Mouse (Mus musculus) lung, embryonic 14.5 days (tissue): ENCODE results near the gene Crk. TPM values are rescaled to one million over a fixed set of nuclear protein-coding genes. Genes with fewer than 3 reads are reported as not detected.

Source experiments
- ATAC-seq: fragments of 200-750 bp; cut with Nextera tagmentation; 2 replicates; pipeline ENCODE4 v1.8.0; 2017; ENCODE audit warnings: mild to moderate bottlenecking, moderate TSS enrichment, moderate library complexity; ENCODE audit not compliant: insufficient read depth
- DNase-seq: peaks from one replicate; pipeline ENCODE4 v3.0.0-alpha.2; 2015
- H3K27ac ChIP-seq: fragments of 300-500 bp; sonication (generic); 2 replicates; pipeline ENCODE4 v1.5.1; 2014; ENCODE audit warnings: low read depth, mild to moderate bottlenecking, moderate library complexity
- H3K27me3 ChIP-seq: fragments of 300-500 bp; sonication (generic); 2 replicates; pipeline ENCODE4 v1.6.1; 2014; ENCODE audit warnings: low read length, control low read depth; ENCODE audit not compliant: insufficient read depth
- H3K36me3 ChIP-seq: fragments of 300-500 bp; sonication (generic); 2 replicates; pipeline ENCODE4 v1.6.1; 2014; ENCODE audit warnings: control low read depth; ENCODE audit not compliant: insufficient read depth
- H3K4me1 ChIP-seq: fragments of 300-500 bp; sonication (generic); 2 replicates; pipeline ENCODE4 v1.6.1; 2014; ENCODE audit warnings: antibody characterized with exemption, control low read depth; ENCODE audit not compliant: insufficient read depth
- H3K4me2 ChIP-seq: fragments of 300-500 bp; sonication (generic); 2 replicates; pipeline ENCODE4 v1.6.1; 2014; ENCODE audit warnings: mild to moderate bottlenecking
- H3K4me3 ChIP-seq: fragments of 300-500 bp; sonication (generic); 2 replicates; pipeline ENCODE4 v1.5.1; 2014; ENCODE audit warnings: low read depth, low read length
- H3K9ac ChIP-seq: fragments of 300-500 bp; sonication (generic); 2 replicates; pipeline ENCODE4 v1.6.1; 2014
- H3K9me3 ChIP-seq: fragments of 300-500 bp; sonication (generic); 2 replicates; pipeline ENCODE4 v1.6.1; 2016; ENCODE audit warnings: low read depth, low read length, control low read depth
- CTCF ChIP-seq: IDR thresholded peaks from 2 replicates; pipeline ENCODE4 v1.5.1; 2016; ENCODE audit warnings: antibody characterized with exemption, low read depth
- WGBS: fragments of 180-500 bp; shearing (Covaris S2); extraction: QIAGEN DNeasy Blood & Tissue Kit; methylation state at CpG from one replicate; pipeline ENCODE4 v1.1.7; 2014; 5-methylcytosine and 5-hydroxymethylcytosine counted together
- polyA plus RNA-seq: library from polyadenylated mRNA; unstranded; fragments of >200 nt; fragmentation: Nextera tagmentation; extraction: Ambion mirVana; gene quantifications from 2 replicates; pipeline ENCODE4 v1.2.1, GENCODE M21; 2014

Gene Crk
- polyA plus RNA-seq, 1 experiment from 2014 or later, result 116 TPM

GRCm38 (mm10) chr11:75656621-75657590 lies 22.2 kb upstream of the Crk start:
- H3K9me3 ChIP-seq, result no peaks in the 10 kb centered on the region
- peaks cover 34% of the 10 kb centered on the region for H3K4me1 ChIP-seq
- peak overlapping the region; percentile 77 for H3K9ac ChIP-seq
- no peak for DNase-seq
- H3K27ac ChIP-seq, result peak overlapping the region; percentile 89
- ATAC-seq, result no peak
- peak overlapping the region; percentile 89 for H3K4me2 ChIP-seq
- TF ChIP-seq CTCF, result no peak
- peaks cover 37% of the 10 kb centered on the region for H3K36me3 ChIP-seq
- peak overlapping the region; percentile 71 for H3K4me3 ChIP-seq
- H3K27me3 ChIP-seq, result 0 out of 2 replicates have a peak, but pooled peaks cover 3% of the 10 kb centered on the region
- WGBS, result 55% methylated on average over 17 of the region's 20 CpGs

- 0 out of 2 replicates have a peak, but pooled peaks cover 3% of the 10 kb centered on the region for H3K27me3 ChIP-seq
- H3K4me2 ChIP-seq, result no peak overlapping the region
- DNase-seq (no peak), ATAC-seq (no peak)
- H3K36me3 ChIP-seq, result peaks cover 47% of the 10 kb centered on the region
- peaks cover 28% of the 10 kb centered on the region for H3K4me1 ChIP-seq
- TF ChIP-seq CTCF, result no peak
- H3K9ac ChIP-seq, result no peak overlapping the region
- no peak overlapping the region for H3K27ac ChIP-seq
- H3K9me3 ChIP-seq, result no peaks in the 10 kb centered on the region
- H3K4me3 ChIP-seq, result no peak overlapping the region
Observed at GRCm38 (mm10) chr11:75657841-75658240, 21.2 kb upstream of the Crk start.

GRCm38 (mm10) chr11:75658311-75658710 lies 20.7 kb upstream of the Crk start:
- H3K9me3 ChIP-seq, result no peaks in the 10 kb centered on the region
- ATAC-seq (no peak), DNase-seq (no peak)
- no peaks in the 10 kb centered on the region for H3K27me3 ChIP-seq
- no peak overlapping the region for H3K27ac ChIP-seq
- TF ChIP-seq CTCF, result no peak
- no peak overlapping the region for H3K9ac ChIP-seq
- peaks cover 50% of the 10 kb centered on the region for H3K36me3 ChIP-seq
- 92% methylated on average over 13 of the region's 13 CpGs for WGBS
- no peak overlapping the region for H3K4me2 ChIP-seq
- H3K4me1 ChIP-seq, result peaks cover 25% of the 10 kb centered on the region
- H3K4me3 ChIP-seq, result no peak overlapping the region

GRCm38 (mm10) chr11:75658996-75659750 lies 19.9 kb upstream of the Crk start:
- Histone ChIP-seq H3K4me3 (no peak overlapping the region), H3K9me3 (no peaks in the 10 kb centered on the region), H3K36me3 (peaks cover 55% of the 10 kb centered on the region), H3K27me3 (no peaks in the 10 kb centered on the region), H3K4me2 (no peak overlapping the region), H3K27ac (no peak overlapping the region), H3K4me1 (peaks cover 20% of the 10 kb centered on the region), H3K9ac (no peak overlapping the region)
- WGBS, result 74% methylated on average over 14 of the region's 14 CpGs
- no peak for TF ChIP-seq CTCF
- no peak for DNase-seq
- no peak for ATAC-seq

GRCm38 (mm10) chr11:75660081-75660590 lies 18.9 kb upstream of the Crk start:
- 88% methylated on average over 12 of the region's 12 CpGs for WGBS
- TF ChIP-seq CTCF, result no peak
- H3K27ac ChIP-seq, result no peak overlapping the region
- ATAC-seq (no peak), DNase-seq (no peak)
- peaks cover 61% of the 10 kb centered on the region for H3K36me3 ChIP-seq
- no peak overlapping the region for H3K4me2 ChIP-seq
- H3K9me3 ChIP-seq, result no peaks in the 10 kb centered on the region
- no peak overlapping the region for H3K4me3 ChIP-seq
- no peaks in the 10 kb centered on the region for H3K27me3 ChIP-seq
- no peak overlapping the region for H3K9ac ChIP-seq
- H3K4me1 ChIP-seq, result peaks cover 13% of the 10 kb centered on the region

- WGBS, result 89% methylated on average over 21 of the region's 21 CpGs
- DNase-seq (no peak), ATAC-seq (no peak)
- Histone ChIP-seq H3K4me1 (peaks cover 9% of the 10 kb centered on the region), H3K4me3 (no peak overlapping the region), H3K9ac (no peak overlapping the region), H3K36me3 (peaks cover 72% of the 10 kb centered on the region), H3K27ac (no peak overlapping the region), H3K4me2 (no peak overlapping the region), H3K9me3 (no peaks in the 10 kb centered on the region), H3K27me3 (no peaks in the 10 kb centered on the region)
- no peak for TF ChIP-seq CTCF
Observed at GRCm38 (mm10) chr11:75660941-75661800, 17.9 kb upstream of the Crk start.
